Mouse (Mus musculus) kidney, adult 8-10 months (tissue): ENCODE data around the gene Opn5.

Source experiments
- DNase-seq, 2 experiments: peaks; one replicate each; pipeline ENCODE4 v3.0.0; 2022

Opn5 gene

GRCm38 (mm10) chr17:42611295-42611694, at the start of gene Opn5:
Gene Opn5 (minus strand): TSS chr17:42611395.
- DNase-seq = no peak

- peak; percentile 1 to 33 for DNase-seq
Measured at GRCm38 (mm10) chr17:42658634-42659422, 47.6 kb upstream of the Opn5 start.

- no peak for DNase-seq
Measured at GRCm38 (mm10) chr17:42643416-42643815, 32.2 kb upstream of the Opn5 start.

- no peak for DNase-seq
Measured at GRCm38 (mm10) chr17:42630206-42630605, 19.0 kb upstream of the Opn5 start.

- DNase-seq = peak; percentile 29 to 39
Measured at GRCm38 (mm10) chr17:42613043-42613737, 2.0 kb upstream of the Opn5 start.

GRCm38 (mm10) chr17:42608270-42608669, 2.9 kb downstream of the Opn5 start:
- no peak for DNase-seq

GRCm38 (mm10) chr17:42602829-42603784, 8.1 kb downstream of the Opn5 start:
- DNase-seq = peak; percentile 34 to 79

GRCm38 (mm10) chr17:42586486-42586885, 24.7 kb downstream of the Opn5 start:
- no peak for DNase-seq

GRCm38 (mm10) chr17:42583029-42583331, 28.2 kb downstream of the Opn5 start:
- DNase-seq = no peak

- no peak for DNase-seq
Measured at GRCm38 (mm10) chr17:42582281-42583028, 28.7 kb downstream of the Opn5 start.

- DNase-seq = no peak
Measured at GRCm38 (mm10) chr17:42580623-42581022, 30.6 kb downstream of the Opn5 start.

GRCm38 (mm10) chr17:42580196-42580595, 31.0 kb downstream of the Opn5 start:
- no peak for DNase-seq

GRCm38 (mm10) chr17:42576671-42577168, 34.5 kb downstream of the Opn5 start:
- peak; percentile 16 to 18 for DNase-seq

- peak in 1 of 2 experiments; percentile 18 for DNase-seq
Measured at GRCm38 (mm10) chr17:42573786-42574185, 37.4 kb downstream of the Opn5 start.

GRCm38 (mm10) chr17:42549578-42549977, 61.6 kb downstream of the Opn5 start:
- no peak for DNase-seq

GRCm38 (mm10) chr17:42530147-42530546, 81.0 kb downstream of the Opn5 start:
- no peak for DNase-seq

GRCm38 (mm10) chr17:42509356-42510262, 101.6 kb downstream of the Opn5 start:
- no peak for DNase-seq
